Mouse (Mus musculus) ovary, postnatal 14 days (tissue): ENCODE data around the gene Gpld1.

Source experiments
- DNase-seq: peaks from one replicate; pipeline ENCODE4 v3.0.0; 2022; ENCODE audit warnings: low spot score

Gpld1 gene

DNA sequence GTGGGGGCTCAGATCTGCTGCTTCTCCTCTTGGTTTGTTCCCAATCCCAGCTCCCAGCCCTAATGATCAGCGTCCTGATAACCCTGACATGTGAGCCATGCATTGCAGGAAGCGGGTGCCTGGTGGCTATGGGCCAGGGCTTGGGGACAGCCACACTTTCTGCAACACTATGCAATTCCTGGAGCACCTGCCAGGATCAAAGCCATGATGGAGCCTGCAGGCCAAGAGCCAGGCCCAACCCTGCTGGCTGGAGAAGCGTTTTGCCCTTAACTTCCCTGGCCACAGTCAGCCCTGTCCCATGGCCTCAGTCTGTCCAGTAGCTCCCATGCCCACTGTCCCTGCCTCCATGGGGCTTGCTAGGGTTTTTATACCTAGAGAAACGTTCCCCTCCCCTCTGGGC is 79.4 kb downstream of the Gpld1 start:
- no peak for DNase-seq

DNA sequence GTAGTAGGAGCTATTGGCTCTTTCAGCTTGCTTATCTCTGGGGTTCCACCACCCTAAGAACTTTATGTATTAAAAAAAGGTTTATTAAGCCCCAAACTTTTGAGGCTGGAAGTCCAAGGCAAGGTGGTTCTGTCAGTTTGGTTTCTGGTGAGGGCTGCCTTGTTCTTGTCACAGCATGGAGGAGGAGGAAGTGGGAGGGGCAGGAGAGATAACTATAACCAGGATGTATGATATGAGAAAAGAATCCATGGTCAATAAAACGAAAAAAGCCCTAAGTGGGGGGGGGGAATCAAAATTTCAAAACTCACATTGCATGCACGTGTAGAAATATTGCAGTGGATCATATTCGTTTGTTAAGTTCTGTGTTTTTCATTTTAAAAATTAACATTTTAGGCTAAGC is 80.2 kb downstream of the Gpld1 start:
- no peak for DNase-seq

DNA sequence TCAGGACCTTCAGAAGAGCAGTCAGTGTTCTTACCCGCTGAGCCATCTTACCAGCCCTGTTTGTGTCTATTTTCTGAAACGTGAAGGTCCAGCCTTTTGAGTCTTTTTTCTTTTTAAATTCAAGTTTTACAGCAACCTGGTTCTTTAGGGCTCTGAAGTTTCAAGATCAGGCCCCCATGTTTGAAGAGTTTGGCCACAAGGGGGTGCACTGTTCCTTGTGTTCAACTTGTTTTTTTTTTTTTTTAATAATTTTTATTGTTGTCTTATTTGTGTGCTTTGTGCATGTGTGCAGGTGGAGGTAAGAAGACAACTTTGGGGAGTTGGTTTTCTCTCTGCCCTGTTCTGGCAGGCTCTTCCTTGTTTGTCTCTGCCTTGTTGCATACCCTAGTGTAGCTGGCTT is 81.7 kb downstream of the Gpld1 start:
- no peak for DNase-seq

DNA sequence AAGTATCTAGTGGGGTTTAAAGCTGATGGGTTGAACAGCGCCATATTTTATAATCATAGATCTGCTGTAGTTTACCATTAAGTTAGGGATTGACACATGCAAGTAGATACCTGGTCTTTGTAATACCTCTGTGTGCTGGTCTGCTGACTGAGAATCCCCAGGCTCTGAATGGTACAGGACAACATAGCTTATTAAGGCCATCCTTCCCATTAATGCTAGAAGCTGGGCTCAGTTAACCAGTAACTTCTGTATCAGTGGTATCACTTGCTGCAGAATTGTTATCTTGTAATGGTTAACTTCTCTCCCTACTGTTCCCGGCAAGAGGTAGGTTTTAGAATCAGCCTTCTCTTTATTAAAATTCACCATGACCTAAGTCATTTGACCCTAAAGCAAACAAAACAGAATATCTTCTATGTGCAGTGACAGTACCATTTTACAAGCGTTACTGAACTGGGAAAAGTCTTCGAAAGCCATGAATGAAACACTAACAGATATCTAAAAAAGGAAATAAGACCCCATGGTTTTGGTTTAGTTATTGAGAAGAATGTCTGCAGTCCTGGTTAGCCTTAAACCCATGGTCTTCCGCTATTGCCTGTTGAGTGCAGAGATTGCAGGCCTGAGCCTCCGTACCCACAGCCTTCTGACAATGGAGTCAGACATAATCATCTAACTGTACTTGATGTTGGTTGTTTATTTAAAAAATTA is 83.6 kb downstream of the Gpld1 start:
- no peak for DNase-seq

DNA sequence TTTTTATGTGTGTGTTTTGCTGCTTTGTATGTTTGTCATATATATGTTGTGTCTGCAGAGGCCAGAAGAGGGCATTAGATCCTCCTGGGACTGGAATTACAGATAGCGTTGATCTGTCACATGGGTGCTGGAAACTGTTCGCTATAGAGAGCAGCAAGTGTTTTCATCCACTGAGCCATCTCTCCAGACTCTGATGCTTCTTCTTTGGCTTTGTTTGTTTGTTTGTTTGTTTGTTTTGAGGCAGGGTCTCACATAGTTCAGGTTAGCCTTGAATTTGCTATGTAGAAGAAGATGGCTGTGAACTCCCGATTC is 84.1 kb downstream of the Gpld1 start:
- no peak for DNase-seq

DNA sequence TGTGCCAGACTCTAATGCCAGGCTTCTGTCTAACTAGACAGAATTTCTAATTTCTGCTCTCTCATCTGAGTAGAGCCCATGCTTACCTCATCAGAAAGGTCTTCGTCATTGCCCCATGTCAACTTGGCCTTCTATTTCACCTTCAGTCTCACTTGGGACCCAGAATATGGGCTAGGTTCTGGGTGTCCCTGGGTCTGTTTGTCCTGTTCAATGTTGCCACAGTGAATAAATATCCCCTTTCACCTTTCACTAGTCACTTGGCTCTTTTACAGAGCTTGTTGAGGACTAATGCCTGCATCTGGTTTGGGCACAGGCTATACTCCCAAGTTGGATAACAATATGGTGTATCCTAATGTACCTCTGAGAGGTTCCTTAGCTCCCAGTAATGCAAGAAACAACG is 96.5 kb downstream of the Gpld1 start:
- DNase-seq, result no peak
